Mouse (Mus musculus) limb, embryonic 11.5 days (tissue): Measurements from ENCODE around the gene Pou2f3. TPM values are rescaled to one million over a fixed set of nuclear protein-coding genes. Genes with fewer than 3 reads are reported as not detected.
A peak's percentile ranks its signal among the peaks of the same experiment; 100 is the strongest.

Experiments
- ATAC-seq: fragments of 200-750 bp; cut with Nextera tagmentation; 2 replicates; pipeline ENCODE4 v1.8.0; 2017; ENCODE audit warnings: low read depth; ENCODE audit not compliant: insufficient number of reproducible peaks, low FRiP score, low TSS enrichment
- DNase-seq: peaks from one replicate; pipeline ENCODE4 v3.0.0-alpha.2; 2015; ENCODE audit warnings: low spot score
- H3K27ac ChIP-seq: fragments of 300-500 bp; sonication (generic); replicated peaks from 2 replicates; pipeline ENCODE4 v1.5.1; 2014; ENCODE audit warnings: low read depth, mild to moderate bottlenecking, low read length
- H3K27me3 ChIP-seq: fragments of 300-500 bp; sonication (generic); 2 replicates; pipeline ENCODE4 v1.6.1; 2014; ENCODE audit warnings: mild to moderate bottlenecking, low read length, mixed read lengths; ENCODE audit not compliant: control insufficient read depth, insufficient read depth
- H3K36me3 ChIP-seq: fragments of 300-500 bp; sonication (generic); 2 replicates; pipeline ENCODE4 v1.6.1; 2014; ENCODE audit warnings: mild to moderate bottlenecking, low read length, moderate library complexity, mixed read lengths; ENCODE audit not compliant: control insufficient read depth, insufficient read depth
- H3K4me1 ChIP-seq: fragments of 300-500 bp; sonication (generic); 2 replicates; pipeline ENCODE4 v1.6.1; 2014; ENCODE audit warnings: low read length, mixed read lengths; ENCODE audit not compliant: control insufficient read depth, insufficient read depth
- H3K4me2 ChIP-seq: fragments of 300-500 bp; sonication (generic); 2 replicates; pipeline ENCODE4 v1.6.1; 2014; ENCODE audit warnings: low read depth, mild to moderate bottlenecking, moderate library complexity; ENCODE audit not compliant: severe bottlenecking
- H3K4me3 ChIP-seq: fragments of 300-500 bp; sonication (generic); 2 replicates; pipeline ENCODE4 v1.5.1; 2014; ENCODE audit warnings: low read depth, low read length
- H3K9ac ChIP-seq: fragments of 300-500 bp; sonication (generic); 2 replicates; pipeline ENCODE4 v1.6.1; 2014; ENCODE audit warnings: mild to moderate bottlenecking, low read length
- H3K9me3 ChIP-seq: fragments of 300-500 bp; sonication (generic); 2 replicates; pipeline ENCODE4 v1.6.1; 2016; ENCODE audit warnings: low read length; ENCODE audit not compliant: control insufficient read depth
- WGBS: fragments of 180-500 bp; shearing (Covaris S2); extraction: QIAGEN DNeasy Blood & Tissue Kit; methylation state at CpG from one replicate; pipeline ENCODE4 v1.1.7; 2014; 5-methylcytosine and 5-hydroxymethylcytosine counted together
- polyA plus RNA-seq: library from polyadenylated mRNA; unstranded; fragments of >200 nt; fragmentation: Nextera tagmentation; extraction: Ambion mirVana; gene quantifications from 2 replicates; pipeline ENCODE4 v1.2.1, GENCODE M21; 2014

The Pou2f3 gene
- polyA plus RNA-seq, result not detected in 2 replicates

- Histone ChIP-seq H3K4me3 (no peak within 1 kb of the TSS), H3K4me1 (peaks cover 10% of the 10 kb centered on the region), H3K27me3 (peaks cover 11% of the 10 kb centered on the region), H3K27ac (no peak within 1 kb of the TSS), H3K4me2 (peak within 1 kb of the TSS; percentile 16; the same call in 1 of the 2 replicates), H3K9me3 (no peaks in the 10 kb centered on the region), H3K9ac (no peak within 1 kb of the TSS), H3K36me3 (no peaks in the 10 kb centered on the region)
- ATAC-seq (no peak), DNase-seq (peak; percentile 31)
- 3% methylated on average over 13 of the region's 13 CpGs for WGBS
These were observed at the start of gene Pou2f3 for GRCm38 (mm10) chr9:43210190-43210682. TSS of gene Pou2f3 (minus strand) at chr9:43210369.

- no peaks in the 10 kb centered on the region for H3K9me3 ChIP-seq
- H3K9ac ChIP-seq, result peak overlapping the region; percentile 56
- peak overlapping the region; percentile 99 for H3K27ac ChIP-seq
- H3K27me3 ChIP-seq, result no peaks in the 10 kb centered on the region
- H3K4me3 ChIP-seq, result no peak overlapping the region
- peak overlapping the region; percentile 36 for H3K4me2 ChIP-seq
- peaks cover 46% of the 10 kb centered on the region for H3K4me1 ChIP-seq
- WGBS, result 12% methylated on average over 5 of the region's 5 CpGs
- ATAC-seq, result peak; percentile 77
- H3K36me3 ChIP-seq, result no peaks in the 10 kb centered on the region
- DNase-seq, result peak; percentile 87
These were observed 43.1 kb upstream of the Pou2f3 start for GRCm38 (mm10) chr9:43253271-43253681.

- DNase-seq, result peak; percentile 89
- Histone ChIP-seq H3K4me3 (no peak overlapping the region), H3K9ac (peak overlapping the region; percentile 56), H3K4me1 (peaks cover 46% of the 10 kb centered on the region), H3K27me3 (no peaks in the 10 kb centered on the region), H3K36me3 (no peaks in the 10 kb centered on the region), H3K9me3 (no peaks in the 10 kb centered on the region), H3K27ac (peak overlapping the region; percentile 99), H3K4me2 (peak overlapping the region; percentile 36)
- peak; percentile 90 for ATAC-seq
- WGBS, result 19% methylated on average over 3 of the region's 3 CpGs
These were observed 42.6 kb upstream of the Pou2f3 start for GRCm38 (mm10) chr9:43252790-43253189.

- H3K4me3 ChIP-seq, result no peak overlapping the region
- H3K27me3 ChIP-seq, result no peaks in the 10 kb centered on the region
- no peaks in the 10 kb centered on the region for H3K9me3 ChIP-seq
- H3K4me2 ChIP-seq, result no peak overlapping the region
- no peak overlapping the region for H3K9ac ChIP-seq
- peak overlapping the region; percentile 99 for H3K27ac ChIP-seq
- DNase-seq, result no peak
- no peaks in the 10 kb centered on the region for H3K36me3 ChIP-seq
- H3K4me1 ChIP-seq, result peaks cover 49% of the 10 kb centered on the region
- ATAC-seq, result no peak
- 75% methylated on average over 2 of the region's 2 CpGs for WGBS
These were observed 41.6 kb upstream of the Pou2f3 start for GRCm38 (mm10) chr9:43251786-43252185.

- peak; percentile 23; the same call in 1 of the 2 replicates for ATAC-seq
- Histone ChIP-seq H3K9ac (no peak overlapping the region), H3K36me3 (no peaks in the 10 kb centered on the region), H3K4me3 (no peak overlapping the region), H3K27ac (peak overlapping the region; percentile 38; the same call in 1 of the 2 replicates), H3K9me3 (no peaks in the 10 kb centered on the region), H3K4me1 (peaks cover 17% of the 10 kb centered on the region), H3K4me2 (no peak overlapping the region), H3K27me3 (no peaks in the 10 kb centered on the region)
- DNase-seq, result peak; percentile 44
- 29% methylated on average over 10 of the region's 10 CpGs for WGBS
These were observed 36.6 kb upstream of the Pou2f3 start for GRCm38 (mm10) chr9:43246738-43247180.

- H3K27ac ChIP-seq, result peak overlapping the region; percentile 38; the same call in 1 of the 2 replicates
These were observed 35.8 kb upstream of the Pou2f3 start for GRCm38 (mm10) chr9:43245801-43246570.

GRCm38 (mm10) chr9:43242432-43242831, 32.3 kb upstream of the Pou2f3 start:
- H3K27ac ChIP-seq, result no peak overlapping the region
- H3K4me3 ChIP-seq, result no peak overlapping the region
- H3K9ac ChIP-seq, result no peak overlapping the region
- no peak for DNase-seq
- no peaks in the 10 kb centered on the region for H3K27me3 ChIP-seq
- 82% methylated on average over 5 of the region's 5 CpGs for whole genome bisulfite sequencing
- H3K36me3 ChIP-seq, result no peaks in the 10 kb centered on the region
- H3K4me2 ChIP-seq, result no peak overlapping the region
- H3K4me1 ChIP-seq, result peaks cover 31% of the 10 kb centered on the region
- H3K9me3 ChIP-seq, result no peaks in the 10 kb centered on the region
- ATAC-seq, result no peak

More at GRCm38 (mm10) chr9:43245801-43246570, 35.8 kb upstream of the Pou2f3 start:
- DNase-seq (no peak), ATAC-seq (no peak)
- Histone ChIP-seq H3K36me3 (no peaks in the 10 kb centered on the region), H3K9ac (no peak overlapping the region), H3K27me3 (no peaks in the 10 kb centered on the region), H3K4me2 (no peak overlapping the region), H3K4me1 (peaks cover 19% of the 10 kb centered on the region), H3K9me3 (no peaks in the 10 kb centered on the region), H3K4me3 (no peak overlapping the region)
- 83% methylated on average over 7 of the region's 7 CpGs for WGBS

- H3K9me3 ChIP-seq, result no peaks in the 10 kb centered on the region
- H3K9ac ChIP-seq, result no peak overlapping the region
- no peak for DNase-seq
- H3K4me1 ChIP-seq, result peaks cover 32% of the 10 kb centered on the region
- H3K4me2 ChIP-seq, result no peak overlapping the region
- no peaks in the 10 kb centered on the region for H3K27me3 ChIP-seq
- no peak overlapping the region for H3K4me3 ChIP-seq
- H3K27ac ChIP-seq, result no peak overlapping the region
- ATAC-seq, result no peak
- 87% methylated on average over 8 of the region's 8 CpGs for WGBS
- no peaks in the 10 kb centered on the region for H3K36me3 ChIP-seq
These were observed 31.8 kb upstream of the Pou2f3 start for GRCm38 (mm10) chr9:43241970-43242369.
